Mouse (Mus musculus) megakaryocyte progenitor cell, adult 5-6 weeks (primary cell): ENCODE results near the gene Pigu. TPM values are rescaled to one million over a fixed set of nuclear protein-coding genes. Genes with fewer than 3 reads are reported as not detected.

Source experiments
- ATAC-seq: replicated peaks from 2 replicates; pipeline ENCODE4 v1.8.0; 2016; ENCODE audit warnings: mild to moderate bottlenecking, moderate TSS enrichment, inconsistent platforms; ENCODE audit not compliant: poor library complexity
- total RNA-seq, 2 experiments: library from RNA; stranded (forward) in 1 of 2; stranded (reverse) in 1 of 2; fragments of 157-497, 149-512 nt in 1 of 2; fragments of 200-1000 nt in 1 of 2; gene quantifications; 2 replicates each; pipeline versions ENCODE4 v1.2.3 to v1.2.4; 2015 to 2017

The Pigu gene
- total RNA-seq (2015) (71.3 and 79.7 TPM in 2 replicates), total RNA-seq (2017) (42.7 and 43.5 TPM in 2 replicates)

DNA sequence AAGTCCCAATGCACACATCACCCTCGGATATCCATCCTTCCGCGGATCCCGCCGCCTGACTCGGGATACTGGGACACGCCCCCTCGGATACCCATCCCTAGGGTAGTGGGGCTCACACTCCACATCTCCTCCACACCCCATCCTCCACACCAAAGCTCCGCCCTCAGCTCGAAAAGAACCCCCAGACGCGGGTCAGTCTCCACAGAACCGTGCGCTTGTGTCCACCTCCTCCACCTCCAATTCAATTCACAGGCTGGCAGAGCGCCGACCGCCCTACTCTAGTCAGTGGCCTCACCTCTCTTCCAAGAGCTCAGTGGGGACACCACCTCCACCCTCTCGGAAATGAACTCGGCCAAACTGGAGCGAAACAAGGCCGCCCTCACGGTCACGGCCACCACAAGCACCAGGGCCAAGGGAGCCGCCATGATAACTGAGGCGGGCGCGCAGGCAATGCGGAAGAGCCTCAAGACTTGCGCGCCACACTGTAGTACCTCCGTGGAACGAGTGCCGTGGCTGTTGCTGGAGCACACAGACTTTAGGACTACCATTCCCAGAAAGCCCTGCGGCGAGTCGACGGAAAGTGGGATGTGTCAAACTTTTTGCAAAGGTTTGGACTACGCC, at the start of gene Pigu:
Gene Pigu, minus strand, starts transcription at position 460 of the 621 bp plus-strand sequence.
- ATAC-seq: peak; percentile 99

GRCm38 (mm10) chr2:155404635-155405034, 47.4 kb upstream of the Pigu start:
- ATAC-seq: peak; percentile 68

DNA sequence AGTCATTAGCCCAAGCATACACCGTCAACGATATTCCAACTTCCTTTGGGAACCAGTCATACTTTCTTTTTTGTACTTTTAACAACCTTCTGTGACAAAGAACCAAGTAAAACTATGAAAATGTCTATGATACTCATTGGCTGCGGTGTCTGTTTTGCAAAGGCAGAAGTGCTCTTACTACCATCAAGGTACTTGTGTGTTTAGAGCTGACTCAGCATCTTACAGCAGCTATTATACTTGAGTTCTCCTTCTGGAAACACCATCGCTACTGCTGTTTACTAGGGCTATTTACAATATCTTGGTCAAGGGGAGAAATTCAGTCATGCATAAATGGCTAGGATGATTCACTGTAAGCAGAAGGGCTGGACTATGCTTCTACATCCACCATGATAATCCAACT, 44.7 kb upstream of the Pigu start:
- ATAC-seq: no peak

GRCm38 (mm10) chr2:155400276-155400675, 43.0 kb upstream of the Pigu start:
- ATAC-seq: peak; percentile 63

DNA sequence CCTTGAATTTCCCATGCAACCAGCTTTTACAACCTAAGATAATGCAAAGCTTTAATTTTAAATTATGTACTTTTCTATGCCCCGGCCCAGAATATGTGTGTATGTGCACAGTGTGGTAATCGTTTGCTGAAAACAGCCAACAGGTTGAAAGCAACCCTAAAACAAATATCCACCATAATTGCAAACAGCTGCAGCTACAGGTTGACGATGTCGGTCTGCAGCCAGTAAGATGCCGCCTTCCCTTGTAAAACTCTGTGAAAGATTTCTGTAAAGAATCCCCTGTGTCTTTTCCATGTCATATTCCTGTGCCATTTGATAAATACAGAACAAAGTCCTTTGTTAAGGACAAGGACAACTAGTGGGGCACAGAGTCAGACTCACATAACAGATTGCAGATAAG, 37.4 kb upstream of the Pigu start:
- ATAC-seq: no peak

DNA sequence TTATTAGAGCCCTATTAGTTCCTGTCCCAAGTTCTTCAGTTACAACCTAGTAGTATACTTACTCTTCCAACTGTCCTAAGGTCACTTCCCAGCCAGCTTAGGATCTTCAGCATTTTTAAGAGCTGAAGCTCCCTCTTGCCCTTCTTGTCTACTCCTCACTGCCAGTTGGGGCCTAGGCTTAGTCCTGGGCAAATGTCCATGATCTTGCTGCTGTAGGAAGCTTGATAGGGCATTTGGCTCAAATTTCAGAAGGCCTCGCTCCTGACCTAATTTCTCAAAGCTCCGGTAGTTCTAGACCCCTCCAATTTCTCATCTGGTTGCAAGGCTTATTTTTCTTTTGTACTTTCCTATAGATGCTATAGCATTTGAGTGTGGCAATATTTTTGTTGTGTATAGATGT, 31.3 kb upstream of the Pigu start:
- no peak for ATAC-seq

- no peak for ATAC-seq
Observed at GRCm38 (mm10) chr2:155387052-155387451, 29.8 kb upstream of the Pigu start.

DNA sequence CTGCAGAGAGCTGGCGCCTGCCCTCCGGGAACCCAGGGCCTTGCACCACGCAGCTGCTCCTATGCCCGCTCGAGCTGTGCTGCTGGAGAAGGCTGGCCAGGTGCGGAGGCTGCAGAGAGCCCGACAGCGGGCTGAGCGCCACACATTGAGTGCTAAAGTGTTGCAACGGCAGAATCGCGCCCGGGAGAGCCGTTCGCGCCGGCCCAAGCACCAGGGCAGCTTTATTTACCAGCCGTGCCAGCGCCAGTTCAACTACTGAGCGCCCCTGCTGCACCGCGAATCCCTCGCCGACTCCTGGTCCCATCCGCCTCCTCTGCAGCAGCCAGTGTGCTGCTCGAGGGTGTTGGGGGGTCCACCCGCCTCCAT, 29.3 kb upstream of the Pigu start:
- no peak for ATAC-seq

DNA sequence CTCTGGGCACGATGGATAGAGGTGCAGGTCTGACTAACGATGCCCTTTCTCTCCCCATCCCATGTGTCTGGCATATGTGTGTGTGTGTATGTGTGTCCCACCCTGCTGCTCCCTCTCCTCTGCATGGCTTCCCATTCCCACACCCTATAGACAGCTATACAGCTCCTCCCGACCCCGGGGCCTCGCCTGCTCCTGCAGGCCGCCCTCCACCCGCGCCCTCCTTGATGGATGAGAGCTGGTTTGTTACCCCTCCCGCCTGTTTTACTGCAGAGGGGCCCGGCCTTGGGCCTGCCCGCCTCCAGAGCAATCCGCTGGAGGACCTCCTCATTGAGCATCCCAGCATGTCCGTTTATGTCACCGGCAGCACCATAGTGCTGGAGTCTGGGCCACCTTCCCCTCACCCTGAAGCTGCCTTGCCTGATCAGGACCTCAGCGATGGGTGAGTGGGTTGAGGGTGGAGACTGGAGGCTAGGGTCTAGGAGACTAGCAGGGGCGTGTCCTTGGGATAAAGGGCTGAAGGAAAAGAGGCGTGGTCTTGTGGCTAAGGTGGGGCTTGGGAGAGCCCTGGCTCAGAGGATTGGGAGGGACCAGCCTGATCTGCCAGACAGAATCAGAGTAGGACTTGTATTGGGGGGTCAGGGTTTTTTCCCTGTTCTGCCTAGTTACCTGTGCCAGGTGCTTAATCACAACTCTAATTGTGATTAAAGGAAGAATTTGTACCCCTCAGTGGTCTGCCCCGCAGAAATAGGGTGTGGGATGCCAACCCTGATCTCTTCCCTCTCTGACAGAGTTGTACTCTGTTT, 28.7 kb upstream of the Pigu start:
- ATAC-seq: no peak

DNA sequence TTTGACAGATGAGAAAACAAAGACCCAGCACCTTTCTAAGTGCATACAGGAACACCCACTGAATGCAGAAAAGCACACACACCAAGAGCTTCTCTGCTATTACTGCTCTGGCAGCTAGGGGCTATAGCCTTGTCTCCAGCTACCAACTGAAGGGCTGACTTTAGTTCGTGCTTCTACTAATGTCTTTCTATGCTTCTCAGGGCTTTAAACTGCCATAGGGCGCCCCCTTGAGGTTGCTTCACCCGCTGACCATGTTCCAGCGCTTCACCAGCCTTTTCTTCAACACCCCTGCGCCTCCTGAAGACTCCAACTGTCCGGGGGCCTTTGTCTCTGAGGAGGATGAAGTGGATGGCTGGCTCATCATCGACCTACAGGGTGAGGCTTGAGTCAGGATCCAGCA, 27.9 kb upstream of the Pigu start:
- ATAC-seq: peak; percentile 75

- no peak for ATAC-seq
Observed at GRCm38 (mm10) chr2:155382791-155383438, 25.7 kb upstream of the Pigu start.

DNA sequence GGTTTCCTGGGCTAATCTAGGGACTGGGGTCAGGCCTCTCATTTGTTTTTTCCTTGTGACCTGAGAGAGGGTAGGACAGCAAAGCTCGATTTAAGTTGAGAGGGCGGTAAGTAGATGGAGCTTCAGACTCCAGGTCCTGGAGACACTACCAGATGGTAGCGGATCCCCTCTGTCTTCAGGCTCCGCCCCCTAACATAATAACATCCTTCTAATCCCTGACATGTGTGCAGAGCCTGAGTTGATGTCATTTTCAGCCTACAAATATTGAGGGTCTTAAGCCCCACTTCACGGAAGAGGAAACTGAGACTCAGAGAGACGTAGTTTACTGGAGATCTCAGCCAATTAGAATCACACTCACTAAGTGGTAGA, 25.1 kb upstream of the Pigu start:
- peak; percentile 3 for ATAC-seq

- ATAC-seq: peak; percentile 80
Observed at GRCm38 (mm10) chr2:155381643-155382331, 24.6 kb upstream of the Pigu start.

GRCm38 (mm10) chr2:155381060-155381437, 23.8 kb upstream of the Pigu start:
- ATAC-seq: no peak

- no peak for ATAC-seq
Observed at GRCm38 (mm10) chr2:155380261-155381059, 23.2 kb upstream of the Pigu start, which contains the start of gene Trp53inp2. Gene Trp53inp2 (plus strand): TSS chr2:155381059.

- ATAC-seq: no peak
Observed at GRCm38 (mm10) chr2:155376191-155376590, 19.0 kb upstream of the Pigu start.

DNA sequence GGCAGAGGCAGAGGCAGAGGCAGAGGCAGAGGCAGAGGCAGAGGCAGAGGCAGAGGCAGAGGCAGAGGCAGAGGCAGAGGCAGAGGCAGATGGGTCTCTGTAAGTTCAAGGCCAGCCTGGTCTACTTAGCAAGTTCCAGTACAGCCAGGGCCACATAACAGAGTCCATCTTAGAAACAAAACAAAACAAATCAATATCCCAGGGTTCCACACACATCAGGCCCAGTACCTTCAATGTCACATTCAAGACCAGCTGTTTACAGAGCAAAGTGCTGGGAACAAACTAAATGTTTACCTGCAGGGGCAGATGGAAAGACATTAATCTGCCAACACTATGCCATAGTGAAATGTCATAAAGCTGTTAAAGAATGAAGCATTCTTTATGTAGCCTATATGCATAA, 17.3 kb upstream of the Pigu start:
- ATAC-seq: no peak

DNA sequence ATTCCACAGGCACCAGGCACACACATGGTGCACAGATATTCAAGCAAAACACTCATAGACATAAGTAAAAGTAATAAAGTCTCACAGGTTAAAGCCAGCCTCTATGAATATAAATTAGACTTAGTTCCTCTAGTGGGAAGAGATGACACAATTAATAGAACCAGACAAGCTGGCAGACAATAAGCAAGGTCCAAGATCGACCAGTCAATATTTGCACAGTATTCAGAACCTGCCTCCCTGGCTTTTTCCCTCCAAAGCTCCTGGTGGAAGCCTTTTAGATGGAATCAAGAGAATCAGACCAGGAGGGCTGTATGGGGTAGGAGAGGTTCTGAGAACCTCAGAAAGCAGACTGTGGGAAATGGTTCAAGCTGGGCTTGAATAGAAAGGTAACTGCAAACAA, 16.7 kb upstream of the Pigu start:
- no peak for ATAC-seq

DNA sequence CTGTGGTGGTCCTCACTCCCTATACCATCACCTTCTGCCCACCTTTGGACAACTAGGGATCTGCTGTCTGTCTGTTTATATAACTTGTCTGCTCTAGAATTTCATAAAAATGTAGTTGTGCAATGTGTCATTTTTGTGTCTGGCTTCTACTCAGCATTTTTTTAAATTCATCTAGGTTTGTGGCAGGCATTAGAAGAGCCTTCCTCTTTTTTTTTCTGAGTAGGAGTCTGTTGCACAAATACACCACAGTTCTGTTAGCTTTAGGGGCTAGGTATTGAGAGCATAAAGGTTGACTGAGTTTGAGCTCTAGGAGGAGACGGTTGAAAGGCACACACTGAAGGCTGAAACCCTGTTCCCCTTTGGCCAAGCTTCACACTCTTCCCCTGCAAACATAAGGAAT, 16.1 kb upstream of the Pigu start:
- peak; percentile 83 for ATAC-seq

DNA sequence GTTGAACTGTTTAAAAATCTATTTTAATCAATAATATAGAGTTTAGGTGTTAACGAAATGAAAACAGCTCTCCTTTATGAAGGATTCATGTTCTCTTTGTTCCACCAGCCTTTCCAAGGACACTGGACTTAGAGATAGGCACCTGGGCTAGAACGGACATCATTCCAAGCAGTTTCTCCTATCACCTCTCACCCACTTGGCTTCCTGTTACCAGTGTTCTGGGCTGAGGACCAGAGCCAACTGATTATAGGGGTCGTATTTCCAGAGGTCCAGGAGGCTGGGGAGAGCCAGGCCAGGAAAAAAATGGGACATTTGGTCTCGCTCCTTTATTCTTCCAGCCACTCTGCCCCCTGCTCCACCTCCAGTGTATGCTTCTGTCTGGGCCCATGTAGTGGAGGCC, 15.2 kb upstream of the Pigu start:
- no peak for ATAC-seq
